ENCODE assay signal across 7 mouse cellular contexts in genomic region chr7:79272789-79273718, GRCm38 (mm10). TPM values are rescaled to one million over a fixed set of nuclear protein-coding genes. Genes with fewer than 3 reads are reported as not detected.
DNase-seq lines count a peak whose midpoint lies in the region; ATAC-seq lines count a peak whose summit lies in the region.

TSS of gene Abhd2 (plus strand) at chr7:79273199.

- no peaks in the 10 kb centered on the region for H3K36me3 ChIP-seq in embryonic facial prominence, embryonic 11.5 days (replicated peaks; ENCODE audit: control insufficient read depth, insufficient read depth, low read depth, low read length)
- peaks cover 4% of the 10 kb centered on the region; the same call in 1 of the 2 replicates for H3K36me3 ChIP-seq in limb, embryonic 10.5 days
- H3K36me3 ChIP-seq in midbrain, embryonic 13.5 days = no peaks in the 10 kb centered on the region

- 0 out of 2 replicates have a peak within 1 kb of the TSS, but pooled peaks have one; percentile 49 for H3K27ac ChIP-seq in embryonic facial prominence, embryonic 11.5 days (replicated peaks; ENCODE audit: low read depth, low read length)
- peak within 1 kb of the TSS; percentile 87 for H3K27ac ChIP-seq in limb, embryonic 10.5 days
- H3K27ac ChIP-seq in midbrain, embryonic 13.5 days = peak within 1 kb of the TSS; percentile 89

- under 1% methylated on average over 53 of the region's 54 CpGs for WGBS in embryonic facial prominence, embryonic 11.5 days
- WGBS in limb, embryonic 10.5 days = under 1% methylated on average over 54 of the region's 54 CpGs
- 1% methylated on average over 54 of the region's 54 CpGs for WGBS in midbrain, embryonic 13.5 days

- H3K4me2 ChIP-seq in embryonic facial prominence, embryonic 11.5 days (ENCODE audit: low read depth, low read length) = peak within 1 kb of the TSS; percentile 86
- peak within 1 kb of the TSS; percentile 81 for H3K4me2 ChIP-seq in midbrain, embryonic 13.5 days (replicated peaks)

- no peaks in the 10 kb centered on the region for H3K9me3 ChIP-seq in embryonic facial prominence, embryonic 11.5 days (replicated peaks; ENCODE audit: control insufficient read depth, low read length)
- H3K9me3 ChIP-seq in limb, embryonic 10.5 days (replicated peaks) = no peaks in the 10 kb centered on the region
- no peaks in the 10 kb centered on the region for H3K9me3 ChIP-seq in midbrain, embryonic 13.5 days

- H3K9ac ChIP-seq in embryonic facial prominence, embryonic 11.5 days (replicated peaks; ENCODE audit: low read length) = peak within 1 kb of the TSS; percentile 81
- peak within 1 kb of the TSS; percentile 90 for H3K9ac ChIP-seq in midbrain, embryonic 13.5 days (replicated peaks)

- H3K4me1 ChIP-seq in embryonic facial prominence, embryonic 11.5 days (ENCODE audit: control insufficient read depth, insufficient read depth, low read length) = peaks cover 2% of the 10 kb centered on the region; the same call in 1 of the 2 replicates
- H3K4me1 ChIP-seq in limb, embryonic 10.5 days = peaks cover 41% of the 10 kb centered on the region
- H3K4me1 ChIP-seq in midbrain, embryonic 13.5 days (replicated peaks) = peaks cover 49% of the 10 kb centered on the region

- H3K4me3 ChIP-seq in embryonic facial prominence, embryonic 11.5 days (ENCODE audit: low read depth, low read length) = peak within 1 kb of the TSS; percentile 89
- peak within 1 kb of the TSS; percentile 85 for H3K4me3 ChIP-seq in limb, embryonic 10.5 days
- peak within 1 kb of the TSS; percentile 82 for H3K4me3 ChIP-seq in midbrain, embryonic 13.5 days (replicated peaks)

- ATAC-seq in embryonic facial prominence, embryonic 11.5 days (replicated peaks; ENCODE audit: insufficient number of reproducible peaks, low FRiP score, low TSS enrichment, low read depth) = peak; percentile 100
- peak; percentile 88 for ATAC-seq in granulocyte monocyte progenitor cell, adult 5-6 weeks (replicated peaks; ENCODE audit: poor library complexity, severe bottlenecking)
- ATAC-seq in midbrain, embryonic 13.5 days = peak; percentile 100

- H3K27me3 ChIP-seq in embryonic facial prominence, embryonic 11.5 days (ENCODE audit: control insufficient read depth, insufficient read depth, low read length) = no peaks in the 10 kb centered on the region
- no peaks in the 10 kb centered on the region for H3K27me3 ChIP-seq in limb, embryonic 10.5 days (ENCODE audit: low read depth, poor library complexity, severe bottlenecking)
- H3K27me3 ChIP-seq in midbrain, embryonic 13.5 days = no peaks in the 10 kb centered on the region

- DNase-seq in adrenal gland, postnatal 14 days = peak; percentile 100
- peak; percentile 99 for DNase-seq in embryonic facial prominence, embryonic 11.5 days (ENCODE audit: low spot score)
- DNase-seq in kidney, adult 11 months = peak; percentile 99
- DNase-seq in limb, embryonic 10.5 days (ENCODE audit: low spot score) = peak; percentile 99
- DNase-seq in spleen, adult 12 weeks (ENCODE audit: low spot score) = peak; percentile 100

RNA-seq across cellular contexts. Expression of gene Abhd2, which starts in this region (rescaled TPM):
- 485 and 569 TPM in 2 replicates for total RNA-seq in adrenal gland, postnatal 14 days (2021)
- 10.9 and 12.2 TPM in 2 replicates for polyA plus RNA-seq in embryonic facial prominence, embryonic 11.5 days (2014; fragmentation: Nextera tagmentation; extraction: Ambion mirVana)
- 55.3 and 56.0 TPM in 2 replicates for total RNA-seq in granulocyte monocyte progenitor cell, adult 5-6 weeks (2014; fragmentation: Nextera tagmentation)
- 33.3 and 33.4 TPM in 2 replicates for total RNA-seq in granulocyte monocyte progenitor cell, adult 5-6 weeks (2017)
- 6.3 and 7.0 TPM in 2 replicates for polyA plus RNA-seq in limb, embryonic 10.5 days (2016; fragmentation: Nextera tagmentation; extraction: Ambion mirVana)
- 16.4 and 16.5 TPM in 2 replicates for polyA plus RNA-seq in midbrain, embryonic 13.5 days (2015; fragmentation: Nextera tagmentation; extraction: Ambion mirVana)

Comparison
In these comparisons a context has a peak if more than half of its experiments do, and no peak if none do; other contexts are left out.
1. Peak in every context shown above with its lines: DNase-seq, ATAC-seq, H3K4me3 ChIP-seq and H3K27ac ChIP-seq.